ENCODE assay signal across 9 mouse cellular contexts in genomic region chr3:104218926-104219325, GRCm38 (mm10). TPM values are rescaled to one million over a fixed set of nuclear protein-coding genes. Genes with fewer than 3 reads are reported as not detected.
DNase-seq lines count a peak whose midpoint lies in the region; ATAC-seq and TF ChIP-seq lines count a peak whose summit lies in the region.
"Had no signal": no experiment of that assay in that cellular context is flagged by ENCODE, and none has a peak within 500 bp of the region (broad histone marks: within the 10 kb centered on the region; RNA-seq: fewer than 3 reads in every experiment).

No protein-coding gene starts in this region.

- H3K4me3 ChIP-seq in gastrocnemius, adult 2 months, result peak overlapping the region; percentile 98
- peak overlapping the region; percentile 92 for H3K4me3 ChIP-seq in intestine, embryonic 16.5 days (ENCODE audit: low read length)
- H3K4me3 ChIP-seq in limb, embryonic 14.5 days (replicated peaks; ENCODE audit: low read length), result peak overlapping the region; percentile 76
- H3K4me3 ChIP-seq in midbrain, embryonic 15.5 days, result peak overlapping the region; percentile 76

- H3K4me1 ChIP-seq in intestine, embryonic 16.5 days (ENCODE audit: control insufficient read depth, insufficient read depth, low read length), result peaks cover 9% of the 10 kb centered on the region; the same call in 1 of the 2 replicates
- peaks cover 7% of the 10 kb centered on the region; the same call in 1 of the 2 replicates for H3K4me1 ChIP-seq in limb, embryonic 14.5 days (ENCODE audit: control insufficient read depth, insufficient read depth, low read length)
- H3K4me1 ChIP-seq in midbrain, embryonic 15.5 days, result peaks cover 12% of the 10 kb centered on the region; the same call in 1 of the 2 replicates

- H3K27ac ChIP-seq in gastrocnemius, adult 2 months, result peak overlapping the region; percentile 68
- peak overlapping the region; percentile 98 for H3K27ac ChIP-seq in intestine, embryonic 16.5 days (ENCODE audit: low read length)
- no peak overlapping the region for H3K27ac ChIP-seq in limb, embryonic 14.5 days (replicated peaks; ENCODE audit: low read depth, low read length)
- peak overlapping the region; percentile 98 for H3K27ac ChIP-seq in midbrain, embryonic 15.5 days

- H3K9me3 ChIP-seq in intestine, embryonic 16.5 days (ENCODE audit: control insufficient read depth, low read length), result no peaks in the 10 kb centered on the region
- H3K9me3 ChIP-seq in limb, embryonic 14.5 days (ENCODE audit: control insufficient read depth, low read length), result no peaks in the 10 kb centered on the region
- H3K9me3 ChIP-seq in midbrain, embryonic 15.5 days, result no peaks in the 10 kb centered on the region

- 2% methylated on average over 15 of the region's 15 CpGs for WGBS in intestine, embryonic 16.5 days
- under 1% methylated on average over 15 of the region's 15 CpGs for WGBS in limb, embryonic 14.5 days
- WGBS in midbrain, embryonic 15.5 days, result 1% methylated on average over 15 of the region's 15 CpGs

- no peak for TF ChIP-seq POLR2A in limb, embryonic 14.5 days (IDR thresholded peaks at IDR 0.05; ENCODE audit: borderline replicate concordance, extremely low read depth, insufficient read depth, insufficient read length)

- H3K27me3 ChIP-seq in intestine, embryonic 16.5 days (replicated peaks; ENCODE audit: control insufficient read depth, insufficient read depth, low read length), result no peaks in the 10 kb centered on the region
- peaks cover 6% of the 10 kb centered on the region; the same call in 1 of the 2 replicates for H3K27me3 ChIP-seq in limb, embryonic 14.5 days (ENCODE audit: control insufficient read depth, insufficient read depth, low read length)
- H3K27me3 ChIP-seq in midbrain, embryonic 15.5 days (replicated peaks), result no peaks in the 10 kb centered on the region
- H3K27me3 ChIP-seq: Patski had no signal

- intact Hi-C loops in gastrocnemius, adult 2 months (cut with DNase I), result no loop called here

- DNase-seq in gastrocnemius, adult 2 months, result peak; percentile 27
- DNase-seq in gastrocnemius, adult 8-10 months (ENCODE audit: low spot score in 2 of 2), result no peak
- DNase-seq in cerebellum, adult 18-20 months, result peak; percentile 12 to 32
- peak; percentile 24 to 36 for DNase-seq in frontal cortex, postnatal 36 days (ENCODE audit: low spot score in 2 of 2)
- DNase-seq in limb, embryonic 14.5 days (ENCODE audit: low spot score), result peak; percentile 12
- DNase-seq in testis, postnatal 14 days (ENCODE audit: low spot score), result peak; percentile 38

- no peak for ATAC-seq in intestine, embryonic 16.5 days
- no peak for ATAC-seq in limb, embryonic 14.5 days (ENCODE audit: low FRiP score, low read depth)
- no peak for ATAC-seq in midbrain, embryonic 15.5 days (replicated peaks)

- H3K4me2 ChIP-seq in intestine, embryonic 16.5 days (ENCODE audit: low read depth, low read length), result peak overlapping the region; percentile 72
- peak overlapping the region; percentile 92 for H3K4me2 ChIP-seq in limb, embryonic 14.5 days (replicated peaks; ENCODE audit: low read depth, low read length, severe bottlenecking)
- H3K4me2 ChIP-seq in midbrain, embryonic 15.5 days, result peak overlapping the region; percentile 83

- H3K9ac ChIP-seq in intestine, embryonic 16.5 days (ENCODE audit: low read depth, low read length), result peak overlapping the region; percentile 94
- peak overlapping the region; percentile 71 for H3K9ac ChIP-seq in limb, embryonic 14.5 days (ENCODE audit: low read depth, low read length, severe bottlenecking)
- peak overlapping the region; percentile 85 for H3K9ac ChIP-seq in midbrain, embryonic 15.5 days

- TF ChIP-seq CTCF in gastrocnemius, adult 2 months (IDR thresholded peaks at IDR 0.05), result no peak

- H3K36me3 ChIP-seq in intestine, embryonic 16.5 days (ENCODE audit: control insufficient read depth, insufficient read depth, low read length), result no peaks in the 10 kb centered on the region
- no peaks in the 10 kb centered on the region for H3K36me3 ChIP-seq in limb, embryonic 14.5 days (ENCODE audit: control insufficient read depth, insufficient read depth, low read length)
- no peaks in the 10 kb centered on the region for H3K36me3 ChIP-seq in midbrain, embryonic 15.5 days (replicated peaks)

RNA-seq across cellular contexts. Expression of gene Magi3, which starts 1.2 kb away (rescaled TPM):
- 1 to 10 TPM; 1.6 to 2.7 TPM for total RNA-seq in gastrocnemius, adult 2 months (2021)
- total RNA-seq in gastrocnemius, adult 8-10 months (2022), result 1 to 10 TPM; 1.1 to 2.3 (median 1.6) TPM
- 6.5 and 6.6 TPM in 2 replicates for polyA plus RNA-seq in intestine, embryonic 16.5 days (2015; fragmentation: Nextera tagmentation; extraction: Ambion mirVana)
- polyA plus RNA-seq in limb, embryonic 14.5 days (2012; rRNA removed), result 7.0 and 9.2 TPM in 2 replicates
- 4.8 and 6.0 TPM in 2 replicates for polyA plus RNA-seq in limb, embryonic 14.5 days (2014; fragmentation: Nextera tagmentation; extraction: Ambion mirVana)
- polyA plus RNA-seq in midbrain, embryonic 15.5 days (2015; fragmentation: Nextera tagmentation; extraction: Ambion mirVana), result 4.9 and 6.4 TPM in 2 replicates

Comparison
In these comparisons a context has a peak if more than half of its experiments do, and no peak if none do; other contexts are left out.
1. DNase-seq: peak in gastrocnemius, adult 2 months (single experiment), cerebellum, adult 18-20 months (2 of 2), frontal cortex, postnatal 36 days (2 of 2), limb, embryonic 14.5 days (single experiment) and testis, postnatal 14 days (single experiment); none in gastrocnemius, adult 8-10 months (0 of 2).
2. Peak in every context shown above with its lines, with median percentiles within 50 percentile points of each other: H3K4me3 ChIP-seq, H3K4me2 ChIP-seq and H3K9ac ChIP-seq.